Mouse (Mus musculus) limb, embryonic 15.5 days (tissue): ENCODE data around the gene Actr2. TPM values are rescaled to one million over a fixed set of nuclear protein-coding genes. Genes with fewer than 3 reads are reported as not detected.
"Not testable (repeated sequence)": the region's sequence is repeated elsewhere in the genome, so short reads cannot be mapped to it uniquely, and the experiment has no call there.

Experiments used
- ATAC-seq: fragments of 200-750 bp; cut with Nextera tagmentation; 2 replicates; pipeline ENCODE4 v1.8.0; 2017; ENCODE audit warnings: low read depth, moderate TSS enrichment; ENCODE audit not compliant: insufficient number of reproducible peaks, low FRiP score, low TSS enrichment
- H3K27ac ChIP-seq: fragments of 300-500 bp; sonication (generic); 2 replicates; pipeline ENCODE4 v1.5.1; 2015; ENCODE audit warnings: moderate library complexity, mild to moderate bottlenecking, inconsistent platforms
- H3K27me3 ChIP-seq: fragments of 300-500 bp; sonication (generic); 2 replicates; pipeline ENCODE4 v1.6.1; 2015; ENCODE audit warnings: inconsistent platforms
- H3K36me3 ChIP-seq: fragments of 300-500 bp; sonication (generic); 2 replicates; pipeline ENCODE4 v1.6.1; 2015; ENCODE audit warnings: inconsistent platforms
- H3K4me1 ChIP-seq: fragments of 300-500 bp; sonication (generic); 2 replicates; pipeline ENCODE4 v1.6.1; 2015; ENCODE audit warnings: inconsistent platforms
- H3K4me2 ChIP-seq: fragments of 300-500 bp; sonication (generic); 2 replicates; pipeline ENCODE4 v1.6.1; 2015; ENCODE audit warnings: mild to moderate bottlenecking, inconsistent platforms
- H3K4me3 ChIP-seq: fragments of 300-500 bp; sonication (generic); 2 replicates; pipeline ENCODE4 v1.5.1; 2015; ENCODE audit warnings: mild to moderate bottlenecking, inconsistent platforms
- H3K9ac ChIP-seq: fragments of 300-500 bp; sonication (generic); 2 replicates; pipeline ENCODE4 v1.6.1; 2015; ENCODE audit warnings: inconsistent platforms
- H3K9me3 ChIP-seq: fragments of 300-500 bp; sonication (generic); 2 replicates; pipeline ENCODE4 v1.6.1; 2016; ENCODE audit warnings: inconsistent platforms
- WGBS: fragments of 180-500 bp; shearing (Covaris S2); methylation state at CpG from one replicate; pipeline ENCODE4 v1.1.7; 2015; 5-methylcytosine and 5-hydroxymethylcytosine counted together
- polyA plus RNA-seq: library from polyadenylated mRNA; unstranded; fragments of >200 nt; fragmentation: Nextera tagmentation; extraction: Ambion mirVana; gene quantifications from 2 replicates; pipeline ENCODE4 v1.2.1, GENCODE M21; 2015

Gene Actr2
- polyA plus RNA-seq, 1 experiment from 2014 or later, result 134 TPM

DNA sequence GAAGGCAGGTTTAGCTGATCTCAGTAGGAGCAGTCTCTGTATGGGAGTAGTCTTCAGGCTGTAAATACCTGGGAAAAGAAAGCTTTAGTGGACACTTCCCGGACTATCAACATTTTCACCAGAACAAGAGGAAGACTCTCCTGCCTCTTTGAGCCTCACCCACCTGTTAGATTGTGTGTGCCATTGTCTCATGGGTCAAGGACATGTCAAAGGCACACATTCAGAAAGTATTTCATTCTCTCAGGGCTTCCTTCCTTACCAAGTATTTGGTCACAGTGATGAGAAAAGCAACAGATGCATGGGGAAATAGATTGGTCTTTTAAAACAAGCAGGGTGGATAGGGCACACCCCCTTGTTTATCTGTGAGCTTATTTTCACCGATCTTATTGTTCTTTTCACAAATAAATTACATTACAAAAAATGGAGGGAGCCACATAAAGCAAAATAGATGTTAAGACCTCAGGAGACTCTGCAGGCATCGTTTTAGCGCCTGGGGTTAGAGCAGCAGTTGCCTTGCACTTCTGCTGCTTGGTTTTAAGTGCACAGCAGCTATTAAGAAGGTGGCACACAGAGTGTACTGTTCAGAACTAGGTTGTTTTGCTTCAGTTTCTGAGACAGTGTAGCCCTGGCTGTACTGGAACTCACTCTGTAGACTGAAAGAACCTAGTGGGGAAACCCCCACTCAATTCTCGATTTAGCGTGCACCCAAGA, 25.9 kb upstream of the Actr2 start:
- H3K4me3 ChIP-seq, result no peak overlapping the region
- ATAC-seq, result no peak

DNA sequence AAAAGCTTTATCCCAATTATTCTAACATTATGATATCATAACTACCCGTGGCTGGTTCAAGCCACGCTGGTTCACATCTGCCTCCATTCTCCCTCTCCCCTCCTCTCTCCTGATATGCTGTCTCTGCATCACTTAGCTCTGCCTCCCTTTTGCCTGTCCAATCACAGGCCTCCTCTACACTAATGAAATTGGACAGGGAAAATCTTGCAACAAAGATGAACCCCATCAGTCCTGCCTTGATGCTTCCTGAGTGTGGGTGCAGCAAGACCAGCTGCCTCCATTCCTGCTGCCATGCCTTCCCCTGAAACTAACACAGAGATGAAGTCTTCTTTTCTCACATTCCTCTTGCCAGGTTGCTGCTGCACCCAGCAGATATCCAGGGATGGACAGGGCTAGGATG, 25.2 kb upstream of the Actr2 start:
- no peak overlapping the region for H3K9ac ChIP-seq
- H3K4me2 ChIP-seq, result no peak overlapping the region
- no peak overlapping the region for H3K4me3 ChIP-seq
- H3K36me3 ChIP-seq, result no peaks in the 10 kb centered on the region
- peaks cover 3% of the 10 kb centered on the region; the same call in 1 of the 2 replicates for H3K4me1 ChIP-seq
- no peaks in the 10 kb centered on the region for H3K9me3 ChIP-seq
- no peaks in the 10 kb centered on the region for H3K27me3 ChIP-seq
- WGBS, result 79% methylated on average over 2 of the region's 2 CpGs
- H3K27ac ChIP-seq, result no peak overlapping the region
- ATAC-seq, result no peak

More for the DNA sequence above, 25.9 kb upstream of the Actr2 start:
- Histone ChIP-seq H3K4me2 (no peak overlapping the region), H3K36me3 (no peaks in the 10 kb centered on the region), H3K27ac (no peak overlapping the region), H3K27me3 (no peaks in the 10 kb centered on the region), H3K9me3 (no peaks in the 10 kb centered on the region), H3K4me1 (no peaks in the 10 kb centered on the region), H3K9ac (no peak overlapping the region)
- 92% methylated on average over 6 of the region's 6 CpGs for WGBS

GRCm38 (mm10) chr11:20136314-20136713, 23.6 kb upstream of the Actr2 start:
- Histone ChIP-seq H3K36me3 (no peaks in the 10 kb centered on the region), H3K27ac (no peak overlapping the region), H3K4me2 (no peak overlapping the region), H3K27me3 (no peaks in the 10 kb centered on the region), H3K9me3 (no peaks in the 10 kb centered on the region), H3K9ac (no peak overlapping the region), H3K4me3 (no peak overlapping the region), H3K4me1 (peaks cover 5% of the 10 kb centered on the region; the same call in 1 of the 2 replicates)
- ATAC-seq, result no peak
- WGBS, result 83% methylated on average over 6 of the region's 6 CpGs

GRCm38 (mm10) chr11:20134869-20135268, 22.2 kb upstream of the Actr2 start:
- H3K27ac ChIP-seq, H3K4me3 ChIP-seq, H3K36me3 ChIP-seq, H3K27me3 ChIP-seq, H3K9ac ChIP-seq, H3K9me3 ChIP-seq, H3K4me1 ChIP-seq, H3K4me2 ChIP-seq, ATAC-seq: not testable (repeated sequence)
- WGBS, result 71% methylated on average over 3 of the region's 3 CpGs

GRCm38 (mm10) chr11:20133721-20134120, 21.0 kb upstream of the Actr2 start:
- H3K27me3 ChIP-seq, result no peaks in the 10 kb centered on the region
- H3K4me1 ChIP-seq, result peaks cover 5% of the 10 kb centered on the region; the same call in 1 of the 2 replicates
- H3K9me3 ChIP-seq, result no peaks in the 10 kb centered on the region
- H3K27ac ChIP-seq, result no peak overlapping the region
- no peak overlapping the region for H3K4me3 ChIP-seq
- WGBS, result 64% methylated on average over 1 of the region's 1 CpGs
- ATAC-seq, result no peak
- no peak overlapping the region for H3K4me2 ChIP-seq
- H3K9ac ChIP-seq, result no peak overlapping the region
- no peaks in the 10 kb centered on the region for H3K36me3 ChIP-seq

DNA sequence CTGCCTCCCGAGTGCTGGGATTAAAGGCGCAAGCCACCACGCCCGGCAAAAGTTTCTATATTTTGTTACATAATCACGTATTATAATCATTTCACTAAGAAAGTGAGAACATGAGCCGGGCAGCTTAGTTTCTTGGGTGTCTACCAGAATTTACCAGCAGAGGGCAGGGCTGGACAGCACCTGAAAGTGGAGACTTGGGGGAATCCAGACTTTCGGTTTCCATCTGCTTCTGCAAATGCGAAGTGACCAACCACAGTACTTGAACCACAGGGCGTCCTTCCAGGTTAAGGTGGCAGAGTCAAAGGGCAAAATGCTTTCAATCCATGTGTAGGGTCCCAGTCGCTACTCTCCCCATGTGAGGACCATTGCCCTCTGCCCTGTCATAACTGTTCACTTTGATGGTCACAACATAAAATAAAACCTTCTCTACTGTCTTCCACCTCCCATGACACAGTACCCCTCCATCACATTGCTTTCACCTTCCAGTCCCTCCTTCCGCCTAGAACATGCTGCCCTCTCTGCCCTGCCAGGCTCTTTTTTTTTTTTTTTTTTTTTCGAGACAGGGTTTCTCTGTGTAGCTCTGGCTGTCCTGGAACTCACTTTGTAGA, 20.3 kb upstream of the Actr2 start:
- Histone ChIP-seq H3K4me1 (peaks cover 5% of the 10 kb centered on the region; the same call in 1 of the 2 replicates), H3K9ac (no peak overlapping the region), H3K27me3 (no peaks in the 10 kb centered on the region), H3K4me3 (peak overlapping the region; percentile 19; the same call in 1 of the 2 replicates), H3K9me3 (no peaks in the 10 kb centered on the region), H3K4me2 (peak overlapping the region; percentile 34; the same call in 1 of the 2 replicates), H3K36me3 (no peaks in the 10 kb centered on the region), H3K27ac (no peak overlapping the region)
- WGBS, result 50% methylated on average over 12 of the region's 12 CpGs
- ATAC-seq, result no peak

GRCm38 (mm10) chr11:20126673-20127516, 14.2 kb upstream of the Actr2 start:
- Histone ChIP-seq H3K4me1 (no peaks in the 10 kb centered on the region), H3K36me3 (no peaks in the 10 kb centered on the region), H3K27me3 (no peaks in the 10 kb centered on the region), H3K4me2 (no peak overlapping the region), H3K9me3 (no peaks in the 10 kb centered on the region), H3K9ac (no peak overlapping the region), H3K27ac (no peak overlapping the region), H3K4me3 (no peak overlapping the region)
- ATAC-seq, result no peak
- 70% methylated on average over 10 of the region's 10 CpGs for WGBS

GRCm38 (mm10) chr11:20125423-20125822, 12.7 kb upstream of the Actr2 start:
- Histone ChIP-seq H3K36me3 (no peaks in the 10 kb centered on the region), H3K4me2 (no peak overlapping the region), H3K27ac (no peak overlapping the region), H3K4me1 (no peaks in the 10 kb centered on the region), H3K4me3 (no peak overlapping the region), H3K9me3 (no peaks in the 10 kb centered on the region), H3K9ac (no peak overlapping the region), H3K27me3 (no peaks in the 10 kb centered on the region)
- WGBS, result 80% methylated on average over 1 of the region's 1 CpGs
- no peak for ATAC-seq

- Histone ChIP-seq H3K4me2 (no peak overlapping the region), H3K27me3 (no peaks in the 10 kb centered on the region), H3K27ac (no peak overlapping the region), H3K4me3 (no peak overlapping the region), H3K9ac (no peak overlapping the region), H3K4me1 (peaks cover 6% of the 10 kb centered on the region; the same call in 1 of the 2 replicates), H3K9me3 (no peaks in the 10 kb centered on the region), H3K36me3 (no peaks in the 10 kb centered on the region)
- 93% methylated on average over 4 of the region's 4 CpGs for WGBS
- no peak for ATAC-seq
These were observed 4.0 kb upstream of the Actr2 start for GRCm38 (mm10) chr11:20116701-20117100.

DNA sequence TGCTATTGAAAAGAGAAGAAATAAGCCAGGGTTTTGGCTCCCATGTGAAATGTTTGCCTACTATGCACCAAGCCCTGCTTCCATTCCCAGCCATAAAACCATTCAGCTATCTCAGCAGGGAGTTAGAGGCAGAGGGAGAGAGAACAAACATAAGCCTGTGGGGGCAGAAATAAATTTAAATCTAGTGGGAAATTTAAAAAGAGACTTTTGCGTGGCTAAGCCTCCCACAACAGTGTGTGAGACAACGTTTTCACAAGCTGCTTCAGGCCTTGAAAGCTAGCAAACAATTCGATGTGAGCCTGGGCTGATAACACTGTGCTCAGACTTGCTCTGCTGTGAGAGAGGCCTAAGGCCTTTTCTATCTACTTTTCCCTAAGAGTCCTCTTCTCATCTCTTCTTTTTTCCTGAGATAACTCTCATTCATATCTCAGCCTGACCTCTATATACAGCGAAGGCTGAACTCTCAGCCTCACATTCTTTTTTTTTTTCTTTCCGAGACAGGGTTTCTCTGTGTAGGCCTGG, 3.4 kb upstream of the Actr2 start:
- no peak overlapping the region for H3K4me3 ChIP-seq
- H3K27me3 ChIP-seq, result no peaks in the 10 kb centered on the region
- H3K4me2 ChIP-seq, result no peak overlapping the region
- H3K9ac ChIP-seq, result no peak overlapping the region
- ATAC-seq, result no peak
- H3K27ac ChIP-seq, result no peak overlapping the region
- H3K36me3 ChIP-seq, result no peaks in the 10 kb centered on the region
- H3K9me3 ChIP-seq, result no peaks in the 10 kb centered on the region
- 80% methylated on average over 5 of the region's 5 CpGs for WGBS
- peaks cover 6% of the 10 kb centered on the region; the same call in 1 of the 2 replicates for H3K4me1 ChIP-seq

GRCm38 (mm10) chr11:20112006-20112740, 540 bp downstream of the Actr2 start:
- Histone ChIP-seq H3K4me3 (peak overlapping the region; percentile 94), H3K9me3 (no peaks in the 10 kb centered on the region), H3K9ac (peak overlapping the region; percentile 89), H3K27ac (peak overlapping the region; percentile 96), H3K27me3 (no peaks in the 10 kb centered on the region), H3K4me1 (peaks cover 6% of the 10 kb centered on the region; the same call in 1 of the 2 replicates), H3K4me2 (peak overlapping the region; percentile 59), H3K36me3 (peaks cover 8% of the 10 kb centered on the region; the same call in 1 of the 2 replicates)
- WGBS, result under 1% methylated on average over 50 of the region's 50 CpGs
- ATAC-seq, result peak; percentile 57
